Mouse (Mus musculus) heart, adult 9 months (tissue): ENCODE data around the gene Olr1.

ENCODE experiments used
- DNase-seq, 2 experiments: peaks; one replicate each; pipeline ENCODE4 v3.0.0; 2022; ENCODE audit warnings: low spot score in 2 of 2

Gene Olr1

GRCm38 (mm10) chr6:129507024-129507423 lies at the start of gene Olr1:
Olr1 (minus strand) TSS chr6:129507165.
- DNase-seq, result no peak

- no peak for DNase-seq
Observed at GRCm38 (mm10) chr6:129548009-129548408, 41.0 kb upstream of the Olr1 start.

GRCm38 (mm10) chr6:129547277-129547676 lies 40.3 kb upstream of the Olr1 start:
- no peak for DNase-seq

GRCm38 (mm10) chr6:129543709-129544606 lies 37.0 kb upstream of the Olr1 start:
- DNase-seq, result peak; percentile 25 to 56

- DNase-seq, result no peak
Observed at GRCm38 (mm10) chr6:129542540-129542939, 35.6 kb upstream of the Olr1 start.

GRCm38 (mm10) chr6:129541931-129542330 lies 35.0 kb upstream of the Olr1 start:
- no peak for DNase-seq

- DNase-seq, result no peak
Observed at GRCm38 (mm10) chr6:129538555-129538954, 31.6 kb upstream of the Olr1 start.

GRCm38 (mm10) chr6:129535723-129536122 lies 28.8 kb upstream of the Olr1 start:
- DNase-seq, result no peak

GRCm38 (mm10) chr6:129534627-129535190 lies 27.7 kb upstream of the Olr1 start:
- no peak for DNase-seq

GRCm38 (mm10) chr6:129534057-129534456 lies 27.1 kb upstream of the Olr1 start:
- DNase-seq, result peak in 1 of 2 experiments; percentile 12

GRCm38 (mm10) chr6:129532942-129533860 lies 26.2 kb upstream of the Olr1 start, which contains the start of gene Gabarapl1:
Gabarapl1 (plus strand) TSS chr6:129533160.
- DNase-seq, result peak; percentile 84 to 90

- peak; percentile 79 to 89 for DNase-seq
Observed at GRCm38 (mm10) chr6:129532556-129532941, 25.6 kb upstream of the Olr1 start.

GRCm38 (mm10) chr6:129530261-129530660 lies 23.3 kb upstream of the Olr1 start:
- no peak for DNase-seq

- no peak for DNase-seq
Observed at GRCm38 (mm10) chr6:129529605-129530004, 22.6 kb upstream of the Olr1 start.

- DNase-seq, result no peak
Observed at GRCm38 (mm10) chr6:129527416-129527815, 20.5 kb upstream of the Olr1 start.

- no peak for DNase-seq
Observed at GRCm38 (mm10) chr6:129526069-129526468, 19.1 kb upstream of the Olr1 start.

GRCm38 (mm10) chr6:129517752-129518408 lies 10.9 kb upstream of the Olr1 start:
- peak in 1 of 2 experiments; percentile 30 for DNase-seq

GRCm38 (mm10) chr6:129516388-129516787 lies 9.4 kb upstream of the Olr1 start:
- DNase-seq, result no peak

GRCm38 (mm10) chr6:129515068-129515467 lies 8.1 kb upstream of the Olr1 start:
- DNase-seq, result no peak

GRCm38 (mm10) chr6:129514376-129514775 lies 7.4 kb upstream of the Olr1 start:
- DNase-seq, result no peak

GRCm38 (mm10) chr6:129513409-129513808 lies 6.4 kb upstream of the Olr1 start:
- DNase-seq, result no peak
